Mouse (Mus musculus) bone marrow, adult 2 months (tissue): ENCODE measurements around the gene Nacc2.

ENCODE experiments used
- CTCF ChIP-seq: fragments of 200-500 bp; IDR thresholded peaks from 2 replicates; pipeline ENCODE4 v1.5.1; 2011; ENCODE audit warnings: low read length, control low read depth; ENCODE audit not compliant: control insufficient read depth, insufficient read depth
- POLR2A ChIP-seq: fragments of 200-500 bp; IDR thresholded peaks from 2 replicates; pipeline ENCODE4 v1.6.1; 2011; ENCODE audit warnings: low read depth, mild to moderate bottlenecking, control low read depth, low read length, borderline replicate concordance; ENCODE audit not compliant: control insufficient read depth

- TF ChIP-seq CTCF = no peak
- TF ChIP-seq POLR2A = peak; percentile 46; the same call in 1 of the 2 replicates
These were observed 15.4 kb upstream of the Nacc2 start for GRCm38 (mm10) chr2:26138252-26139033.
